Mouse (Mus musculus): ENCODE data around the gene Umodl1. TPM values are rescaled to one million over a fixed set of nuclear protein-coding genes. Genes with fewer than 3 reads are reported as not detected.
A peak's percentile ranks its signal among the peaks of the same experiment; 100 is the strongest.

Umodl1 gene
- polyA plus RNA-seq, 1 experiment from 2014 or later = not detected

GRCm38 (mm10) chr17:31026986-31027385, 72.5 kb downstream of the Umodl1 start:
- Histone ChIP-seq H3K36me3 (ENCODE audit: control insufficient read depth, insufficient read depth, low read length) (no peaks in the 10 kb centered on the region), H3K27me3 (ENCODE audit: control insufficient read depth, insufficient read depth, low read length) (no peaks in the 10 kb centered on the region), H3K4me3 (ENCODE audit: low read depth, low read length) (no peak overlapping the region), H3K4me2 (replicated peaks; ENCODE audit: low read depth) (no peak overlapping the region), H3K9ac (ENCODE audit: low read length) (no peak overlapping the region), H3K4me1 (replicated peaks; ENCODE audit: control insufficient read depth, insufficient read depth) (no peaks in the 10 kb centered on the region), H3K9me3 (ENCODE audit: control insufficient read depth, low read length) (no peaks in the 10 kb centered on the region), H3K27ac (replicated peaks) (no peak overlapping the region)
- WGBS = 80% methylated on average over 6 of the region's 6 CpGs
- DNase-seq (ENCODE audit: low spot score) (no peak), ATAC-seq (ENCODE audit: low FRiP score, low TSS enrichment) (no peak)
- TF ChIP-seq CTCF (IDR thresholded peaks at IDR 0.05; ENCODE audit: low read depth) (no peak), EP300 (optimal IDR thresholded peaks at IDR 0.05) (no peak)

- TF ChIP-seq EP300 (optimal IDR thresholded peaks at IDR 0.05) (no peak), CTCF (IDR thresholded peaks at IDR 0.05; ENCODE audit: low read depth) (no peak)
- WGBS = 92% methylated on average over 6 of the region's 6 CpGs
- Histone ChIP-seq H3K9me3 (ENCODE audit: control insufficient read depth, low read length) (no peaks in the 10 kb centered on the region), H3K9ac (ENCODE audit: low read length) (no peak overlapping the region), H3K27ac (replicated peaks) (no peak overlapping the region), H3K4me1 (replicated peaks; ENCODE audit: control insufficient read depth, insufficient read depth) (no peaks in the 10 kb centered on the region), H3K4me3 (ENCODE audit: low read depth, low read length) (no peak overlapping the region), H3K27me3 (ENCODE audit: control insufficient read depth, insufficient read depth, low read length) (no peaks in the 10 kb centered on the region), H3K36me3 (ENCODE audit: control insufficient read depth, insufficient read depth, low read length) (no peaks in the 10 kb centered on the region), H3K4me2 (replicated peaks; ENCODE audit: low read depth) (no peak overlapping the region)
- ATAC-seq (ENCODE audit: low FRiP score, low TSS enrichment) (no peak), DNase-seq (ENCODE audit: low spot score) (no peak)
These were observed 73.3 kb downstream of the Umodl1 start for GRCm38 (mm10) chr17:31027723-31028122.

- DNase-seq (ENCODE audit: low spot score) (no peak), ATAC-seq (ENCODE audit: low FRiP score, low TSS enrichment) (no peak)
- Histone ChIP-seq H3K27me3 (ENCODE audit: control insufficient read depth, insufficient read depth, low read length) (no peaks in the 10 kb centered on the region), H3K4me2 (replicated peaks; ENCODE audit: low read depth) (no peak overlapping the region), H3K9me3 (ENCODE audit: control insufficient read depth, low read length) (no peaks in the 10 kb centered on the region), H3K36me3 (ENCODE audit: control insufficient read depth, insufficient read depth, low read length) (no peaks in the 10 kb centered on the region), H3K4me3 (ENCODE audit: low read depth, low read length) (no peak overlapping the region), H3K4me1 (replicated peaks; ENCODE audit: control insufficient read depth, insufficient read depth) (no peaks in the 10 kb centered on the region), H3K27ac (replicated peaks) (no peak overlapping the region), H3K9ac (ENCODE audit: low read length) (no peak overlapping the region)
- TF ChIP-seq EP300 (optimal IDR thresholded peaks at IDR 0.05) (no peak), CTCF (IDR thresholded peaks at IDR 0.05; ENCODE audit: low read depth) (no peak)
- WGBS = 70% methylated on average over 9 of the region's 9 CpGs
These were observed 74.5 kb downstream of the Umodl1 start for GRCm38 (mm10) chr17:31028821-31029370.

GRCm38 (mm10) chr17:31029407-31029806, 75.0 kb downstream of the Umodl1 start:
- ATAC-seq (ENCODE audit: low FRiP score, low TSS enrichment) = no peak
- H3K4me2 ChIP-seq (replicated peaks; ENCODE audit: low read depth) = no peak overlapping the region
- no peaks in the 10 kb centered on the region for H3K27me3 ChIP-seq (ENCODE audit: control insufficient read depth, insufficient read depth, low read length)
- H3K36me3 ChIP-seq (ENCODE audit: control insufficient read depth, insufficient read depth, low read length) = no peaks in the 10 kb centered on the region
- H3K9me3 ChIP-seq (ENCODE audit: control insufficient read depth, low read length) = no peaks in the 10 kb centered on the region
- WGBS = 85% methylated on average over 4 of the region's 4 CpGs
- H3K4me1 ChIP-seq (replicated peaks; ENCODE audit: control insufficient read depth, insufficient read depth) = no peaks in the 10 kb centered on the region
- no peak overlapping the region for H3K9ac ChIP-seq (ENCODE audit: low read length)
- H3K27ac ChIP-seq (replicated peaks) = no peak overlapping the region
- no peak for DNase-seq (ENCODE audit: low spot score)
- no peak overlapping the region for H3K4me3 ChIP-seq (ENCODE audit: low read depth, low read length)
- TF ChIP-seq CTCF (IDR thresholded peaks at IDR 0.05; ENCODE audit: low read depth) (no peak), EP300 (optimal IDR thresholded peaks at IDR 0.05) (no peak)

GRCm38 (mm10) chr17:31032341-31032740, 77.9 kb downstream of the Umodl1 start:
- WGBS = 78% methylated on average over 4 of the region's 4 CpGs
- Histone ChIP-seq H3K27ac (replicated peaks) (no peak overlapping the region), H3K4me2 (replicated peaks; ENCODE audit: low read depth) (no peak overlapping the region), H3K9me3 (ENCODE audit: control insufficient read depth, low read length) (no peaks in the 10 kb centered on the region), H3K9ac (ENCODE audit: low read length) (no peak overlapping the region), H3K27me3 (ENCODE audit: control insufficient read depth, insufficient read depth, low read length) (no peaks in the 10 kb centered on the region), H3K4me3 (ENCODE audit: low read depth, low read length) (no peak overlapping the region), H3K4me1 (replicated peaks; ENCODE audit: control insufficient read depth, insufficient read depth) (no peaks in the 10 kb centered on the region), H3K36me3 (ENCODE audit: control insufficient read depth, insufficient read depth, low read length) (no peaks in the 10 kb centered on the region)
- no peak for TF ChIP-seq EP300 (optimal IDR thresholded peaks at IDR 0.05)
- no peak for TF ChIP-seq CTCF (IDR thresholded peaks at IDR 0.05; ENCODE audit: low read depth)
- no peak for DNase-seq (ENCODE audit: low spot score)
- ATAC-seq (ENCODE audit: low FRiP score, low TSS enrichment) = no peak

GRCm38 (mm10) chr17:31033251-31033650, 78.8 kb downstream of the Umodl1 start:
- Histone ChIP-seq H3K4me2 (replicated peaks; ENCODE audit: low read depth) (no peak overlapping the region), H3K9ac (ENCODE audit: low read length) (no peak overlapping the region), H3K36me3 (ENCODE audit: control insufficient read depth, insufficient read depth, low read length) (no peaks in the 10 kb centered on the region), H3K4me1 (replicated peaks; ENCODE audit: control insufficient read depth, insufficient read depth) (no peaks in the 10 kb centered on the region), H3K27me3 (ENCODE audit: control insufficient read depth, insufficient read depth, low read length) (no peaks in the 10 kb centered on the region), H3K9me3 (ENCODE audit: control insufficient read depth, low read length) (no peaks in the 10 kb centered on the region), H3K4me3 (ENCODE audit: low read depth, low read length) (no peak overlapping the region), H3K27ac (replicated peaks) (no peak overlapping the region)
- DNase-seq (ENCODE audit: low spot score) = no peak
- WGBS = 53% methylated on average over 2 of the region's 2 CpGs
- TF ChIP-seq EP300 (optimal IDR thresholded peaks at IDR 0.05) (no peak), CTCF (IDR thresholded peaks at IDR 0.05; ENCODE audit: low read depth) (no peak)
- ATAC-seq (ENCODE audit: low FRiP score, low TSS enrichment) = peak; percentile 36; the same call in 1 of the 2 replicates
